34 mouse cellular contexts compared by ENCODE assay signal in the genomic region with DNA sequence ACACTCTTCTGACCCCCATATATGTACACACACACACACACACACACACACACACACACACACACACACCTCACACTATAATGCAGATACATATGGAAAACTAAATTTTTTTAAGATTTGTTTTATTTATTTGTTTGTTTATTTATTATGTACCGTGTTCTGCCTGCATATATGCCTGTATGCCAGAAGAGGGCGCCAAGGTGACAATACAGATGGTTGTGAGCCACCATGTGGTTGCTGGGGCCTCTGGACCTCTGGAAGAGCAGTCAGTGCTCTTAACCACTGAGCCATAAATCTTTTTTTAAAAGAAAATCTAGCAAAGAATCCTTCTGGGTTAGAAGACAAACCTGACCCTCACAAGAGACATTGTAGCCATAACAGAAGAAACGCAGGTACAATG. TPM values are rescaled to one million over a fixed set of nuclear protein-coding genes. Genes with fewer than 3 reads are reported as not detected.
DNase-seq lines count a peak whose midpoint lies in the region; ATAC-seq and TF ChIP-seq lines count a peak whose summit lies in the region.
"Had no signal": no experiment of that assay in that cellular context is flagged by ENCODE, and none has a peak within 500 bp of the region (broad histone marks: within the 10 kb centered on the region; RNA-seq: fewer than 3 reads in every experiment).

No protein-coding gene starts in this region.

- 64% methylated on average over 3 of the region's 3 CpGs for WGBS in forebrain, postnatal 0 days
- WGBS in forebrain, embryonic 12.5 days, result 57% methylated on average over 3 of the region's 3 CpGs
- 52% methylated on average over 3 of the region's 3 CpGs for WGBS in lung, embryonic 14.5 days
- 58% methylated on average over 3 of the region's 3 CpGs for WGBS in stomach, postnatal 0 days

- H3K4me3 ChIP-seq in forebrain, postnatal 0 days (ENCODE audit: low read depth, low read length), result no peak overlapping the region
- no peak overlapping the region for H3K4me3 ChIP-seq in forebrain, embryonic 12.5 days (replicated peaks)
- H3K4me3 ChIP-seq in lung, embryonic 14.5 days (ENCODE audit: low read depth, low read length), result no peak overlapping the region
- no peak overlapping the region for H3K4me3 ChIP-seq in stomach, postnatal 0 days (ENCODE audit: low read depth, low read length)
- H3K4me3 ChIP-seq: erythroblast, embryonic 14.5 days; heart, embryonic 13.5 days; left cerebral cortex, adult 2 months; limb, embryonic 12.5 days; liver, embryonic 15.5 days; midbrain, embryonic 13.5 days; neural tube, embryonic 15.5 days; stomach, embryonic 15.5 days had no signal

- no peak for DNase-seq in forebrain, postnatal 0 days
- DNase-seq in lung, embryonic 14.5 days, result no peak
- no peak for DNase-seq in lung, adult 18-20 months
- DNase-seq in ES-CJ7 (ENCODE audit: low read depth, low spot score), result peak; percentile 51
- no peak for DNase-seq in stomach, postnatal 0 days (ENCODE audit: low spot score)
- DNase-seq in urinary bladder, postnatal 14 days (ENCODE audit: low spot score), result no peak
- DNase-seq: adrenal gland, adult 8-10 months; cerebellum, adult 9-11 months; gastrocnemius, postnatal 10 days; heart, postnatal 10 days; kidney, adult 8-10 months; kidney, postnatal 10 days; lung, postnatal 36 days; right cerebral cortex, postnatal 25 days; thymus, adult 2 months; thymus, postnatal 4 days had no signal

- TF ChIP-seq CTCF in forebrain, postnatal 0 days (IDR thresholded peaks at IDR 0.05; ENCODE audit: low read depth), result peak; percentile 25; the same call in 1 of the 2 replicates
- TF ChIP-seq CTCF in lung, embryonic 14.5 days (IDR thresholded peaks at IDR 0.05; ENCODE audit: low read depth), result peak; percentile 12; the same call in 1 of the 2 replicates
- peak; percentile 17; the same call in 1 of the 2 replicates for TF ChIP-seq CTCF in stomach, postnatal 0 days (IDR thresholded peaks at IDR 0.05; ENCODE audit: low read depth)

- H3K36me3 ChIP-seq in forebrain, postnatal 0 days (ENCODE audit: insufficient read depth), result no peaks in the 10 kb centered on the region
- no peaks in the 10 kb centered on the region for H3K36me3 ChIP-seq in forebrain, embryonic 12.5 days (replicated peaks)
- no peaks in the 10 kb centered on the region for H3K36me3 ChIP-seq in lung, embryonic 14.5 days (ENCODE audit: insufficient read depth)
- no peaks in the 10 kb centered on the region for H3K36me3 ChIP-seq in stomach, postnatal 0 days (ENCODE audit: control insufficient read depth, insufficient read depth, low read length)
- H3K36me3 ChIP-seq: heart, embryonic 13.5 days; limb, embryonic 12.5 days; liver, embryonic 15.5 days; midbrain, embryonic 13.5 days; neural tube, embryonic 15.5 days; stomach, embryonic 15.5 days had no signal

- no peak for TF ChIP-seq EP300 in stomach, postnatal 0 days (optimal IDR thresholded peaks at IDR 0.05)

- H3K4me2 ChIP-seq in forebrain, postnatal 0 days (ENCODE audit: low read depth), result no peak overlapping the region
- no peak overlapping the region for H3K4me2 ChIP-seq in forebrain, embryonic 12.5 days
- H3K4me2 ChIP-seq in lung, embryonic 14.5 days, result no peak overlapping the region
- no peak overlapping the region for H3K4me2 ChIP-seq in stomach, postnatal 0 days (replicated peaks; ENCODE audit: low read depth)
- H3K4me2 ChIP-seq: heart, embryonic 13.5 days; hindbrain, embryonic 14.5 days; limb, embryonic 12.5 days; liver, embryonic 15.5 days; midbrain, embryonic 13.5 days; neural tube, embryonic 15.5 days; stomach, embryonic 15.5 days had no signal

- no peaks in the 10 kb centered on the region for H3K27me3 ChIP-seq in forebrain, postnatal 0 days (ENCODE audit: insufficient read depth, low read length)
- H3K27me3 ChIP-seq in forebrain, embryonic 12.5 days, result no peaks in the 10 kb centered on the region
- no peaks in the 10 kb centered on the region for H3K27me3 ChIP-seq in lung, embryonic 14.5 days (ENCODE audit: insufficient read depth, low read length)
- H3K27me3 ChIP-seq in stomach, postnatal 0 days (ENCODE audit: control insufficient read depth, insufficient read depth, low read length), result no peaks in the 10 kb centered on the region
- H3K27me3 ChIP-seq: CH12.LX; heart, embryonic 13.5 days; limb, embryonic 12.5 days; liver, embryonic 15.5 days; midbrain, embryonic 13.5 days; neural tube, embryonic 15.5 days; stomach, embryonic 15.5 days had no signal

- H3K9me3 ChIP-seq in forebrain, postnatal 0 days (ENCODE audit: low read length), result no peaks in the 10 kb centered on the region
- no peaks in the 10 kb centered on the region for H3K9me3 ChIP-seq in forebrain, embryonic 12.5 days
- H3K9me3 ChIP-seq in lung, embryonic 14.5 days (ENCODE audit: low read depth, low read length), result no peaks in the 10 kb centered on the region
- no peaks in the 10 kb centered on the region for H3K9me3 ChIP-seq in stomach, postnatal 0 days (ENCODE audit: control insufficient read depth, low read length)
- H3K9me3 ChIP-seq: heart, embryonic 13.5 days; limb, embryonic 12.5 days; liver, embryonic 15.5 days; midbrain, embryonic 13.5 days; neural tube, embryonic 15.5 days; stomach, embryonic 15.5 days had no signal

- H3K4me1 ChIP-seq in forebrain, postnatal 0 days (ENCODE audit: insufficient read depth), result no peaks in the 10 kb centered on the region
- 0 out of 2 replicates have a peak, but pooled peaks cover 2% of the 10 kb centered on the region for H3K4me1 ChIP-seq in forebrain, embryonic 12.5 days
- no peaks in the 10 kb centered on the region for H3K4me1 ChIP-seq in lung, embryonic 14.5 days (ENCODE audit: insufficient read depth)
- H3K4me1 ChIP-seq in stomach, postnatal 0 days (replicated peaks; ENCODE audit: control insufficient read depth, insufficient read depth), result no peaks in the 10 kb centered on the region
- H3K4me1 ChIP-seq: heart, embryonic 13.5 days; limb, embryonic 12.5 days; liver, embryonic 15.5 days; midbrain, embryonic 13.5 days; neural tube, embryonic 15.5 days; stomach, embryonic 15.5 days had no signal

- H3K9ac ChIP-seq in forebrain, postnatal 0 days, result no peak overlapping the region
- no peak overlapping the region for H3K9ac ChIP-seq in forebrain, embryonic 12.5 days
- H3K9ac ChIP-seq in lung, embryonic 14.5 days, result no peak overlapping the region
- H3K9ac ChIP-seq in stomach, postnatal 0 days (ENCODE audit: low read length), result no peak overlapping the region
- H3K9ac ChIP-seq: heart, embryonic 13.5 days; hindbrain, embryonic 14.5 days; limb, embryonic 12.5 days; liver, embryonic 15.5 days; midbrain, embryonic 13.5 days; neural tube, embryonic 15.5 days; stomach, embryonic 15.5 days had no signal

- no peak overlapping the region for H3K27ac ChIP-seq in forebrain, postnatal 0 days (ENCODE audit: low read depth, low read length)
- H3K27ac ChIP-seq in forebrain, embryonic 12.5 days, result no peak overlapping the region
- no peak overlapping the region for H3K27ac ChIP-seq in lung, embryonic 14.5 days (ENCODE audit: low read depth)
- H3K27ac ChIP-seq in stomach, postnatal 0 days (replicated peaks), result no peak overlapping the region
- H3K27ac ChIP-seq: heart, embryonic 13.5 days; hindbrain, embryonic 14.5 days; left cerebral cortex, adult 2 months; limb, embryonic 12.5 days; liver, embryonic 15.5 days; midbrain, embryonic 13.5 days; neural tube, embryonic 15.5 days; stomach, embryonic 15.5 days had no signal

- ATAC-seq in forebrain, postnatal 0 days, result no peak
- ATAC-seq in forebrain, embryonic 12.5 days (ENCODE audit: low FRiP score), result no peak
- ATAC-seq in lung, embryonic 14.5 days (ENCODE audit: insufficient read depth), result no peak
- ATAC-seq in stomach, postnatal 0 days (ENCODE audit: low FRiP score, low TSS enrichment), result no peak
- ATAC-seq: midbrain, embryonic 13.5 days had no signal

RNA-seq across cellular contexts. Expression of a gene that starts 16.5 kb away (rescaled TPM):
- total RNA-seq in forebrain, postnatal 0 days (2014; rRNA removed), result 10.9 and 15.7 TPM in 2 replicates
- 11.5 and 24.0 TPM in 2 replicates for polyA plus RNA-seq in forebrain, postnatal 0 days (2015; fragmentation: Nextera tagmentation; extraction: Ambion mirVana)
- polyA plus RNA-seq in forebrain, embryonic 12.5 days (2016; fragmentation: Nextera tagmentation; extraction: Ambion mirVana), result 3.3 and 3.9 TPM in 2 replicates
- polyA plus RNA-seq in lung, embryonic 14.5 days (2014; fragmentation: Nextera tagmentation; extraction: Ambion mirVana), result not detected in 2 replicates
- polyA plus RNA-seq in stomach, postnatal 0 days (2015; fragmentation: Nextera tagmentation; extraction: Ambion mirVana), result 0.22 and 0.30 TPM in 2 replicates
- total RNA-seq: adrenal gland, adult 8-10 months; CH12.LX; common myeloid progenitor, adult 5-6 weeks; gastrocnemius, postnatal 10 days; heart, adult 8-10 months; heart, postnatal 10 days; hematopoietic stem cell, adult 5-6 weeks; liver, adult 2 months; megakaryocyte, adult 5-6 weeks had no signal
- polyA plus RNA-seq: C2C12; gonadal fat pad, adult 2 months; liver, adult 2 months; thymus, adult 2 months had no signal
